Mouse (Mus musculus) stomach, embryonic 14.5 days (tissue): ENCODE results near the gene Smarcd1. TPM values are rescaled to one million over a fixed set of nuclear protein-coding genes. Genes with fewer than 3 reads are reported as not detected.
A peak's percentile ranks its signal among the peaks of the same experiment; 100 is the strongest.

ENCODE experiments used
- ATAC-seq: fragments of 200-750 bp; cut with Nextera tagmentation; 2 replicates; pipeline ENCODE4 v1.8.0; 2017; ENCODE audit warnings: low read depth, moderate TSS enrichment; ENCODE audit not compliant: insufficient number of reproducible peaks, insufficient read depth, low FRiP score
- H3K27ac ChIP-seq: fragments of 300-500 bp; sonication (generic); 2 replicates; pipeline ENCODE4 v1.5.1; 2014; ENCODE audit warnings: mild to moderate bottlenecking, low read length, moderate library complexity, mixed read lengths
- H3K27me3 ChIP-seq: fragments of 300-500 bp; sonication (generic); 2 replicates; pipeline ENCODE4 v1.6.1; 2014; ENCODE audit warnings: low read length, control low read depth, mixed read lengths; ENCODE audit not compliant: control insufficient read depth, insufficient read depth
- H3K36me3 ChIP-seq: fragments of 300-500 bp; sonication (generic); 2 replicates; pipeline ENCODE4 v1.6.1; 2014; ENCODE audit warnings: mild to moderate bottlenecking, control low read depth, low read length, moderate library complexity, mixed read lengths; ENCODE audit not compliant: control insufficient read depth, insufficient read depth
- H3K4me1 ChIP-seq: fragments of 300-500 bp; sonication (generic); 2 replicates; pipeline ENCODE4 v1.6.1; 2014; ENCODE audit warnings: low read length, control low read depth, mixed read lengths; ENCODE audit not compliant: control insufficient read depth, insufficient read depth
- H3K4me2 ChIP-seq: fragments of 300-500 bp; sonication (generic); replicated peaks from 2 replicates; pipeline ENCODE4 v1.6.1; 2014; ENCODE audit warnings: low read depth, low read length, control low read depth
- H3K4me3 ChIP-seq: fragments of 300-500 bp; sonication (generic); 2 replicates; pipeline ENCODE4 v1.5.1; 2014; ENCODE audit warnings: low read depth, low read length, control low read depth
- H3K9ac ChIP-seq: fragments of 300-500 bp; sonication (generic); replicated peaks from 2 replicates; pipeline ENCODE4 v1.6.1; 2014; ENCODE audit warnings: low read depth, mild to moderate bottlenecking, control low read depth, low read length, moderate library complexity, mixed read lengths
- H3K9me3 ChIP-seq: fragments of 300-500 bp; sonication (generic); 2 replicates; pipeline ENCODE4 v1.6.1; 2016; ENCODE audit warnings: low read depth, low read length, control low read depth; ENCODE audit not compliant: control insufficient read depth
- WGBS: fragments of 180-500 bp; shearing (Covaris S2); extraction: QIAGEN DNeasy Blood & Tissue Kit; methylation state at CpG from one replicate; pipeline ENCODE4 v1.1.7; 2014; 5-methylcytosine and 5-hydroxymethylcytosine counted together
- polyA plus RNA-seq: library from polyadenylated mRNA; unstranded; fragments of >200 nt; fragmentation: Nextera tagmentation; extraction: Ambion mirVana; gene quantifications from 2 replicates; pipeline ENCODE4 v1.2.1, GENCODE M21; 2014

The Smarcd1 gene
- polyA plus RNA-seq, 1 experiment from 2014 or later: 40.1 TPM

- H3K36me3 ChIP-seq: no peaks in the 10 kb centered on the region
- 3% methylated on average over 17 of the region's 17 CpGs for WGBS
- peak overlapping the region; percentile 33 for H3K4me3 ChIP-seq
- H3K27me3 ChIP-seq: peaks cover 9% of the 10 kb centered on the region; the same call in 1 of the 2 replicates
- no peak overlapping the region for H3K9ac ChIP-seq
- peaks cover 7% of the 10 kb centered on the region; the same call in 1 of the 2 replicates for H3K4me1 ChIP-seq
- H3K27ac ChIP-seq: 0 out of 2 replicates have a peak overlapping the region, but pooled peaks have one; percentile 18
- no peak for ATAC-seq
- peak overlapping the region; percentile 51 for H3K4me2 ChIP-seq
- H3K9me3 ChIP-seq: no peaks in the 10 kb centered on the region
Observed at GRCm38 (mm10) chr15:99663964-99664599, 37.8 kb upstream of the Smarcd1 start.

DNA sequence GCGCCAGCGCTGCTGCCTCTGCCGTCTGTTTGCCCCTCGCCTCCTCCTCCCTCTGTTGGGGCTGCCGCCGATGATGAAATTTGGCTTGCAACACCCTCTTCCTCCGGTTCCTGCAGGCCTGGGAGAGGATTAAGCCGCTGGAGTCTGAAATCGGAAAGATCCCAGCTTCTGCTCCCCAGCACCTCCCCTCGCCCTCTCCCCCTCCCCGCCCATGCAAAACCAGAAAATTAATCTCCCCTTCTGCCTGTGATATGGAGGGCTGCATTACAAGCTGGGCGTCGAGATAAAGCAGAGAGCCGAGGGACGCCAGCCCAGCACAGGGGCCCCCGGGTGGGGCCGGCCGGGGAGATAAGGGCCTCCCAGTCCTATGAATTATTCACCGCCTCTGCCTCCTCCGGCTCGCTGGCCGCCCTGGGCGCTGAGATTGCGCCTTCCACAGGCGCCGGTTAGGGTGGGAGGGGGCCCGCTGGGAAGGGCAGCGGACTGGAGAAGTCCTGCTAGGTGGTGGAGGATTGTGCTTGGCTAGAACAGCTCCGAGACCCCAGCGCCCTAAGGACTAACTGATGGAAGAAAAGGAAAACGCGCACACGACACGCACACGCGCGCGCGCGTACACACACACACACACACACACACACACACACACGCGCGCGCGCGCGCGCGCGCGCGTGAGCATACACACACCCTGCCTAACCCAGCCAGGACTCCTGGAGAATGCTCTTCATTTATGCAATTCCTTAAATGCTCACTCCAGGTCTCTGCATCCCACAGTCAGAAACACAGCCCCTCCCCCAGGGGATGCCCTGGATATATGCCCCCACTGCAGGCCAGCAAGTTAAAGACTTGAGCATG, 37.1 kb upstream of the Smarcd1 start:
- H3K4me3 ChIP-seq: peak overlapping the region; percentile 33
- H3K36me3 ChIP-seq: no peaks in the 10 kb centered on the region
- peak; percentile 92 for ATAC-seq
- H3K27me3 ChIP-seq: peaks cover 15% of the 10 kb centered on the region; the same call in 1 of the 2 replicates
- peaks cover 7% of the 10 kb centered on the region; the same call in 1 of the 2 replicates for H3K4me1 ChIP-seq
- H3K9me3 ChIP-seq: no peaks in the 10 kb centered on the region
- H3K9ac ChIP-seq: no peak overlapping the region
- 0 out of 2 replicates have a peak overlapping the region, but pooled peaks have one; percentile 18 for H3K27ac ChIP-seq
- WGBS: under 1% methylated on average over 51 of the region's 52 CpGs
- H3K4me2 ChIP-seq: peak overlapping the region; percentile 51

GRCm38 (mm10) chr15:99667544-99667943, 34.4 kb upstream of the Smarcd1 start:
- H3K27ac ChIP-seq: no peak overlapping the region
- no peaks in the 10 kb centered on the region for H3K9me3 ChIP-seq
- no peak overlapping the region for H3K9ac ChIP-seq
- H3K4me3 ChIP-seq: no peak overlapping the region
- H3K36me3 ChIP-seq: no peaks in the 10 kb centered on the region
- H3K4me1 ChIP-seq: peaks cover 7% of the 10 kb centered on the region; the same call in 1 of the 2 replicates
- no peak overlapping the region for H3K4me2 ChIP-seq
- peaks cover 33% of the 10 kb centered on the region for H3K27me3 ChIP-seq
- ATAC-seq: no peak
- 97% methylated on average over 2 of the region's 2 CpGs for WGBS

- Histone ChIP-seq H3K4me2 (no peak overlapping the region), H3K4me3 (no peak overlapping the region), H3K27me3 (peaks cover 34% of the 10 kb centered on the region), H3K36me3 (no peaks in the 10 kb centered on the region), H3K9me3 (no peaks in the 10 kb centered on the region), H3K4me1 (peaks cover 6% of the 10 kb centered on the region; the same call in 1 of the 2 replicates), H3K27ac (no peak overlapping the region), H3K9ac (no peak overlapping the region)
- no peak for ATAC-seq
- WGBS: 1% methylated on average over 12 of the region's 12 CpGs
Observed at GRCm38 (mm10) chr15:99668881-99669280, 33.0 kb upstream of the Smarcd1 start.

DNA sequence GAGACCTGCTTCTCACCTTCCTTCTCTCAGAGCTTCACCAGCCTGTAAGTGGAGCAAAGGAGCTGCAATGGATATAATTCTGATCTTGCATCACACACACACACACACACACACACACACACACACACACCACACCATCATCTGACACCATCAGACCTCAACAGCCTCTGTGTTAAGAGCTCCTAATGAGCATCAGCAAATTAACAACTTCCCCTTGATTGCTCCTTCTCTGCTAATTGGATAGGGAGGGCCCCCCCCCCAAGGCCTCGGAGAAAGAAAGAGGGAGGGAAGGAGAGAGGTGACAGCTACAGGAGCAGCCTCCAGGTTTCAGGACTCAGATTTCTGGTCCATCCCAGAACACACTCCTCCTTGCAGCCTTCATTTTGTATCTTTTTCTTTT, 32.5 kb upstream of the Smarcd1 start:
- Histone ChIP-seq H3K4me2 (no peak overlapping the region), H3K36me3 (no peaks in the 10 kb centered on the region), H3K27me3 (peaks cover 34% of the 10 kb centered on the region), H3K4me1 (peaks cover under 1% of the 10 kb centered on the region; the same call in 1 of the 2 replicates), H3K9me3 (no peaks in the 10 kb centered on the region), H3K4me3 (no peak overlapping the region), H3K27ac (no peak overlapping the region), H3K9ac (no peak overlapping the region)
- WGBS: 0% methylated on average over 1 of the region's 1 CpGs
- no peak for ATAC-seq

- no peak within 1 kb of the TSS; the same call in 1 of the 2 replicates for H3K9ac ChIP-seq
- H3K4me2 ChIP-seq: peak within 1 kb of the TSS; percentile 95
- no peaks in the 10 kb centered on the region for H3K36me3 ChIP-seq
- H3K9me3 ChIP-seq: no peaks in the 10 kb centered on the region
- 1% methylated on average over 65 of the region's 74 CpGs for WGBS
- ATAC-seq: peak; percentile 57; the same call in 1 of the 2 replicates
- H3K27me3 ChIP-seq: peaks cover 34% of the 10 kb centered on the region
- H3K27ac ChIP-seq: no peak within 1 kb of the TSS
- H3K4me3 ChIP-seq: peak within 1 kb of the TSS; percentile 49
- no peaks in the 10 kb centered on the region for H3K4me1 ChIP-seq
Observed at GRCm38 (mm10) chr15:99670154-99670821, 31.6 kb upstream of the Smarcd1 start, which contains the start of gene Asic1. Gene Asic1, plus strand, starts transcription at chr15:99670368.

- WGBS: 10% methylated on average over 10 of the region's 17 CpGs
- peak overlapping the region; percentile 49 for H3K4me3 ChIP-seq
- no peak overlapping the region for H3K27ac ChIP-seq
- no peaks in the 10 kb centered on the region for H3K36me3 ChIP-seq
- no peaks in the 10 kb centered on the region for H3K4me1 ChIP-seq
- H3K4me2 ChIP-seq: peak overlapping the region; percentile 95
- peaks cover 29% of the 10 kb centered on the region for H3K27me3 ChIP-seq
- no peak for ATAC-seq
- no peak overlapping the region; the same call in 1 of the 2 replicates for H3K9ac ChIP-seq
- H3K9me3 ChIP-seq: no peaks in the 10 kb centered on the region
Observed at GRCm38 (mm10) chr15:99670964-99671670, 30.8 kb upstream of the Smarcd1 start.
